Mouse (Mus musculus): ENCODE measurements around the gene Coq8b. TPM values are rescaled to one million over a fixed set of nuclear protein-coding genes. Genes with fewer than 3 reads are reported as not detected.

Gene Coq8b
- polyA plus RNA-seq, 1 experiment from 2014 or later, result 16.7 TPM

DNA sequence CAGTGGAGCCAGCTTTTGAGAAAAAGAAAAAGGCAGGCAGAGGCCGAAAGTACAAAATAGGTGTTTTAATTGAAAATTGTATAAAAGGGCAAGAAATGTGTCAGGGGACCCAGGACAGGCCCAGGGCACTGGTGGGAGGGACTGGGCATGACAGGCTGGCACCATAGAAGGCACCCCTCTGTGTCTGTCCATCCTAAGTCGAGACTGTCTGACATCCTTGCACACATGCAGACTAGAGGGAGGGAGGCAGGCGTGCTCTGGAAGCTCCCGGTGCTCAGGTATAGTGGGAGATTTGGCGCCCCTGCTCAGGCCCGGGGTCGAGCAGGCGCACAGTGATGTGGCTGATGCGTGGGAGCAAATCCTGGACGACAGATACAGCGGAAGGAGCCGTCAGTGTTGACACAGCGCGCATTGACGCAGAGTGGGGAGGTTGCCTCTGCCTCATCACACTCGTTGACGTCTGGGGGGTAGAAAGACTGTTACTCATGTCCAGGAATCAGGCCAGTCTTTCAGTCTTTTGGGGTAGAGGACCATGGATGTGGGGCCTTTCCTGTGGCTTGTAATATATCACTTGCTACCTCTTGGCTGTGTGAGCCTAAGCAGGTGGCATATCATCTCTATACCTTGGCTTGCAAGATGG lies 72.4 kb downstream of the Coq8b start:
- WGBS, result 89% methylated on average over 17 of the region's 17 CpGs
- ATAC-seq (ENCODE audit: low read depth), result no peak
- Histone ChIP-seq H3K4me2 (ENCODE audit: low read depth, low read length) (no peak overlapping the region), H3K36me3 (ENCODE audit: control insufficient read depth, insufficient read depth, low read length) (no peaks in the 10 kb centered on the region), H3K4me3 (ENCODE audit: low read depth, low read length) (no peak overlapping the region), H3K27me3 (ENCODE audit: control insufficient read depth, insufficient read depth, low read length) (no peaks in the 10 kb centered on the region), H3K9me3 (ENCODE audit: control insufficient read depth, low read length) (no peaks in the 10 kb centered on the region), H3K27ac (ENCODE audit: low read depth, low read length) (no peak overlapping the region), H3K9ac (replicated peaks; ENCODE audit: low read depth, low read length) (no peak overlapping the region), H3K4me1 (ENCODE audit: control insufficient read depth, insufficient read depth, low read length) (no peaks in the 10 kb centered on the region)

DNA sequence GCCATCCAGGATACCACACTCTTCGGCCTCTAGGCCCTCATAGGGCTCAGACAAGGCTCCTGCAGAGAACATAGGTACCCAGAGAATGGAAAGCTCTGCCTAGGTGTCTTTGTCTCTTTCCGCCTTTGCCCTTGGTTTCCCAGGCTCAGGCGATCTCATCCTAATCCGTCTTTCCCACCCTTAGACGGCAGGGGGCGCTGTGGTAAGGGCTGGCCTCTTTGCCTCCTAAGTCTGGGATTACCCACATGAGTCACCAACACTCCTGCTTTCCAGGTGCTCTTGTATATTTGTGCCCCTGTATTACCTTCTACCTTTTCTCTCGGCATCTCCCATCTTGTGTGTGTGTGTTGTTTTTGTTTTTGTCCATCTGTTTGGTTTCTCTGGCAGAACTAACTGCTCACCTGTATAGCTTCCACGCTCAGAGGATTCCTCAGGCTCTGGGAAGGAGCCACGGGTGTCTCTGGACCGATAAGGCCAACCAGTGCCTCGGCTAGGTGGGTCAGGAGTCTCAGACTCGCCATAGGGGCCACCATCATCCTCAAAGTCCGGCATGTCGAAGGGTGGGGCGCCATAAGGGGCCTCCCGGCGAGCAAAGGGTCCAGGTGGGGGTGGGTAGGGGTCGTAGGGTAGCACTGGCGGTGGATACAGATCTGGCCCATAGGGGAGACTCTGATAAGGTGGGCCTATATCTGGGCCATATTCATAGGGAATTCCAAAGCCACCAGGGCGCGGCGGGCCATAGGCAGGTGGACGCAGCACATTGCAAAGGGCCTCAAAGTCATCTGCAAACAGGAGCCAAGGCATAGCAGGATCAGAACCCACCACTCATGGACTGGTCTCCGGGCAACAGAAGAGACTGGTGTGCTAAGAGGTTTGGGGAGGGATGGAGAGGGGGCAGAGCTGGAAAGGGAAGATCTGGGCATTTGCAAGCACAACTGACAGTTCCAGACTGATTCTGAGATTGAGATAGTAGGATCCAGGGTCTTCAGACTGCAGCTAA lies 73.6 kb downstream of the Coq8b start:
- no peaks in the 10 kb centered on the region for H3K36me3 ChIP-seq (ENCODE audit: control insufficient read depth, insufficient read depth, low read length)
- ATAC-seq (ENCODE audit: low read depth), result no peak
- no peak overlapping the region for H3K4me2 ChIP-seq (ENCODE audit: low read depth, low read length)
- no peaks in the 10 kb centered on the region for H3K27me3 ChIP-seq (ENCODE audit: control insufficient read depth, insufficient read depth, low read length)
- H3K9me3 ChIP-seq (ENCODE audit: control insufficient read depth, low read length), result no peaks in the 10 kb centered on the region
- no peak overlapping the region for H3K4me3 ChIP-seq (ENCODE audit: low read depth, low read length)
- H3K4me1 ChIP-seq (ENCODE audit: control insufficient read depth, insufficient read depth, low read length), result no peaks in the 10 kb centered on the region
- no peak overlapping the region for H3K27ac ChIP-seq (ENCODE audit: low read depth, low read length)
- H3K9ac ChIP-seq (replicated peaks; ENCODE audit: low read depth, low read length), result no peak overlapping the region
- 77% methylated on average over 24 of the region's 24 CpGs for WGBS

DNA sequence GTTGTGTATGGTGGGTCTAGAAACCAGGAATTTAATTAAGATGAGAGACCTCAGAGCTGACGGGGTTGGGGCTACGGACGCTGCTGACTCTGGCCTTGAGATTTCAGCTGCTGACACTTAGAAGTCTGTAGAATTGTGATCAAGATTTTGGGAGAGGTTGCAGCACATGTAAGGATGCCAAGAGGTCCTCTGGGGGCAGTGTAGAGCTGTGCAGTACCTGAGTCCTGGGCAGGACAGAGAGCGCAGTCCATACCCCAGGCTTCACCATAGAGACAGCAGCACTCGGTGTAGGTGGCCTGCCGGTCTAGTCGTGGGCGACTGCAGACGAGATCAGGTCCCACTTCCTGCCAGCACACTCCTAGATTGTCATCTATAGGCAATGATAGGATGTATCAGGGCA lies 74.7 kb downstream of the Coq8b start:
- H3K9ac ChIP-seq (replicated peaks; ENCODE audit: low read depth, low read length), result no peak overlapping the region
- no peak overlapping the region for H3K4me3 ChIP-seq (ENCODE audit: low read depth, low read length)
- ATAC-seq (ENCODE audit: low read depth), result no peak
- no peaks in the 10 kb centered on the region for H3K9me3 ChIP-seq (ENCODE audit: control insufficient read depth, low read length)
- H3K36me3 ChIP-seq (ENCODE audit: control insufficient read depth, insufficient read depth, low read length), result no peaks in the 10 kb centered on the region
- H3K27ac ChIP-seq (ENCODE audit: low read depth, low read length), result no peak overlapping the region
- no peaks in the 10 kb centered on the region for H3K4me1 ChIP-seq (ENCODE audit: control insufficient read depth, insufficient read depth, low read length)
- H3K4me2 ChIP-seq (ENCODE audit: low read depth, low read length), result no peak overlapping the region
- no peaks in the 10 kb centered on the region for H3K27me3 ChIP-seq (ENCODE audit: control insufficient read depth, insufficient read depth, low read length)
- WGBS, result 75% methylated on average over 9 of the region's 9 CpGs

MicroRNAs encoded within 50 kb of the gene (microRNA counts, 519-probe panel; counts per million panel counts)
- not detected for microRNA mmu-miR-1191

Small RNAs within 50 kb of the gene (microRNA-seq; reads per million reads assigned to microRNA genes)
- gene Mir1191, result 2.6 reads per million

Other genes with a start within 250 kb of the Coq8b start
- not detected in 2 replicates for gene Cyp2a12, start 203.9 kb upstream of the Coq8b start, polyA plus RNA-seq (2014; fragmentation: Nextera tagmentation; extraction: Ambion mirVana)
- gene Cyp2f2, start 113.1 kb upstream of the Coq8b start, polyA plus RNA-seq (2014; fragmentation: Nextera tagmentation; extraction: Ambion mirVana), result not detected in 2 replicates
- gene Cyp2t4, start 79.3 kb upstream of the Coq8b start, polyA plus RNA-seq (2014; fragmentation: Nextera tagmentation; extraction: Ambion mirVana), result 0.16 TPM in 1 of 2 replicates, not detected in the other
- 46.9 and 48.3 TPM in 2 replicates for gene Egln2, start 66.2 kb upstream of the Coq8b start, polyA plus RNA-seq (2014; fragmentation: Nextera tagmentation; extraction: Ambion mirVana)
- 100.0 and 100 TPM in 2 replicates for gene Rab4b, start 54.1 kb upstream of the Coq8b start, polyA plus RNA-seq (2014; fragmentation: Nextera tagmentation; extraction: Ambion mirVana)
- gene Gm21983, start 51.9 kb upstream of the Coq8b start, polyA plus RNA-seq (2014; fragmentation: Nextera tagmentation; extraction: Ambion mirVana), result 0.94 TPM in 1 of 2 replicates, not detected in the other
- 14.7 and 24.4 TPM in 2 replicates for gene Mia, start 51.9 kb upstream of the Coq8b start, polyA plus RNA-seq (2014; fragmentation: Nextera tagmentation; extraction: Ambion mirVana)
- gene BC024978, start 37.2 kb upstream of the Coq8b start, polyA plus RNA-seq (2014; fragmentation: Nextera tagmentation; extraction: Ambion mirVana), result 3.6 TPM in 2 replicates
- 197 and 207 TPM in 2 replicates for gene Snrpa, start 36.8 kb upstream of the Coq8b start, polyA plus RNA-seq (2014; fragmentation: Nextera tagmentation; extraction: Ambion mirVana)
- gene Itpkc, start 4.4 kb upstream of the Coq8b start, polyA plus RNA-seq (2014; fragmentation: Nextera tagmentation; extraction: Ambion mirVana), result 6.6 and 7.2 TPM in 2 replicates
- gene Numbl, start 25.4 kb downstream of the Coq8b start, polyA plus RNA-seq (2014; fragmentation: Nextera tagmentation; extraction: Ambion mirVana), result 22.6 and 27.9 TPM in 2 replicates
- gene Ltbp4, start 104.7 kb downstream of the Coq8b start, polyA plus RNA-seq (2014; fragmentation: Nextera tagmentation; extraction: Ambion mirVana), result 5.8 and 11.5 TPM in 2 replicates
- 29.6 and 35.6 TPM in 2 replicates for gene Shkbp1, start 123.0 kb downstream of the Coq8b start, polyA plus RNA-seq (2014; fragmentation: Nextera tagmentation; extraction: Ambion mirVana)
- not detected in 2 replicates for gene Gm20479, start 124.4 kb downstream of the Coq8b start, polyA plus RNA-seq (2014; fragmentation: Nextera tagmentation; extraction: Ambion mirVana)
- gene Sptbn4, start 214.7 kb downstream of the Coq8b start, polyA plus RNA-seq (2014; fragmentation: Nextera tagmentation; extraction: Ambion mirVana), result 3.9 and 5.6 TPM in 2 replicates
- 12.1 and 23.0 TPM in 2 replicates for gene Blvrb, start 215.0 kb downstream of the Coq8b start, polyA plus RNA-seq (2014; fragmentation: Nextera tagmentation; extraction: Ambion mirVana)
- gene Sertad3, start 240.7 kb downstream of the Coq8b start, polyA plus RNA-seq (2014; fragmentation: Nextera tagmentation; extraction: Ambion mirVana), result 5.7 and 10.0 TPM in 2 replicates

Data from neural tube, embryonic 14.5 days (tissue).